Mouse (Mus musculus) thymus, adult 2 months (tissue): Measurements from ENCODE around the gene Pts. TPM values are rescaled to one million over a fixed set of nuclear protein-coding genes. Genes with fewer than 3 reads are reported as not detected.
A peak's percentile ranks its signal among the peaks of the same experiment; 100 is the strongest.

ENCODE experiments used
- DNase-seq: peaks from one replicate; pipeline ENCODE4 v3.0.0; 2021
- H3K27ac ChIP-seq: fragments of 200-500 bp; 2 replicates; pipeline ENCODE4 v1.5.1; 2012; ENCODE audit warnings: low read length, control low read depth; ENCODE audit not compliant: control insufficient read depth, insufficient read depth
- H3K27me3 ChIP-seq: fragments of 200-500 bp; 2 replicates; pipeline ENCODE4 v1.6.1; 2012; ENCODE audit warnings: mild to moderate bottlenecking, low read length, moderate library complexity, mixed read lengths; ENCODE audit not compliant: control insufficient read depth, insufficient read depth
- H3K36me3 ChIP-seq: fragments of 200-500 bp; 2 replicates; pipeline ENCODE4 v1.6.1; 2012; ENCODE audit warnings: mild to moderate bottlenecking, low read length, moderate library complexity; ENCODE audit not compliant: control insufficient read depth, insufficient read depth
- H3K4me1 ChIP-seq: fragments of 200-500 bp; replicated peaks from 2 replicates; pipeline ENCODE4 v1.6.1; 2012; ENCODE audit warnings: low read length; ENCODE audit not compliant: control insufficient read depth, insufficient read depth
- H3K4me3 ChIP-seq: fragments of 200-500 bp; 2 replicates; pipeline ENCODE4 v1.5.1; 2012; ENCODE audit warnings: mild to moderate bottlenecking, low read length, control low read depth, moderate library complexity; ENCODE audit not compliant: control insufficient read depth, insufficient read depth
- CTCF ChIP-seq: fragments of 200-500 bp; IDR thresholded peaks from 2 replicates; pipeline ENCODE4 v1.5.1; 2012; ENCODE audit warnings: mild to moderate bottlenecking, control low read depth, low read length, moderate library complexity, borderline replicate concordance; ENCODE audit not compliant: control insufficient read depth, poor library complexity, insufficient read depth; ENCODE audit errors: extremely low read depth
- POLR2A ChIP-seq: fragments of 200-500 bp; IDR thresholded peaks from 2 replicates; pipeline ENCODE4 v1.6.1; 2012; ENCODE audit warnings: mild to moderate bottlenecking, low read length, control low read depth, moderate library complexity; ENCODE audit not compliant: control insufficient read depth, poor library complexity, insufficient read depth; ENCODE audit errors: extremely low read depth
- WGBS: fragments of 180-500 bp; shearing (Covaris S2); methylation state at CpG from one replicate; pipeline ENCODE4 v1.1.7; 2018; 5-methylcytosine and 5-hydroxymethylcytosine counted together
- polyA plus RNA-seq: library from polyadenylated mRNA; depleted of rRNA; stranded (reverse); fragments of >200 nt; gene quantifications from 2 replicates; pipeline ENCODE4 v1.2.3, GENCODE M21; 2012

Pts gene
- polyA plus RNA-seq, 1 experiment = 51.0 TPM

DNA sequence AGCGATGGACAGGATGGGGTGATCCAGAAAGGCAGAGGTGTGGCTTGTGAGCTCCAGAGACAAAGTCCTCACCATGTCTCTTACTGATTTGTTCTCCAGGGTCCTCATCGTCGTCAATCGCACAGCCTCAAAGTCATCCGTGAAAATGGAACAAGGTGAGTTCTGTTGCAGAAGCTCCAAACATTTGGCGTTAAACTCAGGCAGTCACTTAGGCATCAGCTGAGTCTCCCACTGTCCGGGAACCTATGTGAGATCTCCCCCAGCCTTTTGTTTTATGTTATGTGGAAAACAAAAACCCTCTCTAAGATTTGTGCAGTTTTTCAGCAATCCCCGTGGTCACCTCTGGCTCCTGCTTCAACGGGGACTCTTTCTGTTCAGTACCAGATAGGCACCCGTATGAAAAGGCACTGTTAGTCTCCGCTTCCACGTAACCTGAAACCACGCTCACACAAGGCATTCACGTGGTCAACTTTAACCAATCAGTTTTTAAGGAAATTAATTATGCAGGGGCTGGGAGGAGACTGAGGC is 27.5 kb downstream of the Pts start:
- TF ChIP-seq POLR2A (no peak), CTCF (no peak)
- Histone ChIP-seq H3K27ac (no peak overlapping the region), H3K4me3 (peak overlapping the region; percentile 3; the same call in 1 of the 2 replicates), H3K4me1 (peaks cover 13% of the 10 kb centered on the region), H3K27me3 (no peaks in the 10 kb centered on the region), H3K36me3 (no peaks in the 10 kb centered on the region)
- no peak for DNase-seq
- WGBS = 48% methylated on average over 14 of the region's 14 CpGs

DNA sequence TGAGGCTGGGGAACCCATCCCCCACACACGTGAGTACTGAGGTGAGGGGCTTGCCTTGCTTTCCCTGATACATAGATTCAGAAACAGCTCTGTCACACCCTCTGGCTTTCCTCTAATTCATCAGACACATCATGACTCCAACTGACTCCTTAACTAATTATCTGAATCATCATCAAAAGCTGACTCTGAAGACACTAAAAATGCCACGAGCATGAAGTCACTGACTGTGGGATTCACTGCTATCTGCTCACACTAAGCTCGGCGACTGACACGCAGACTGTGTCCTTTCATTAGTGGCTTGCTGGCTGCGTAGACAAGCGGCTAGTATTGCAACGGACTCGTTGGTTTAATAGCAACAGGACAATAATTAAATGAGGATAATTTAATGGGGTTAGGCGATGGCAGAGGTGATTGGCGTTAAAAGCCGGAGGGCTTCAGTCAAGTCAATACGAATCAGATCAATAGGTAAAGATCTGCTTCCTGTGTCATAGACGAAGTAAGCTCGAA is 28.0 kb downstream of the Pts start:
- 82% methylated on average over 15 of the region's 15 CpGs for WGBS
- H3K36me3 ChIP-seq = no peaks in the 10 kb centered on the region
- no peaks in the 10 kb centered on the region for H3K27me3 ChIP-seq
- peaks cover 17% of the 10 kb centered on the region for H3K4me1 ChIP-seq
- TF ChIP-seq CTCF (no peak), POLR2A (no peak)
- no peak overlapping the region for H3K4me3 ChIP-seq
- no peak for DNase-seq
- no peak overlapping the region for H3K27ac ChIP-seq

GRCm38 (mm10) chr9:50499781-50500180 is 28.7 kb downstream of the Pts start:
- TF ChIP-seq CTCF (no peak), POLR2A (no peak)
- Histone ChIP-seq H3K4me1 (peaks cover 19% of the 10 kb centered on the region), H3K27ac (no peak overlapping the region), H3K4me3 (no peak overlapping the region), H3K36me3 (no peaks in the 10 kb centered on the region), H3K27me3 (no peaks in the 10 kb centered on the region)
- no peak for DNase-seq
- 83% methylated on average over 3 of the region's 3 CpGs for WGBS

GRCm38 (mm10) chr9:50498815-50499214 is 29.7 kb downstream of the Pts start:
- TF ChIP-seq POLR2A = no peak
- TF ChIP-seq CTCF = no peak
- 22% methylated on average over 16 of the region's 16 CpGs for WGBS

DNA sequence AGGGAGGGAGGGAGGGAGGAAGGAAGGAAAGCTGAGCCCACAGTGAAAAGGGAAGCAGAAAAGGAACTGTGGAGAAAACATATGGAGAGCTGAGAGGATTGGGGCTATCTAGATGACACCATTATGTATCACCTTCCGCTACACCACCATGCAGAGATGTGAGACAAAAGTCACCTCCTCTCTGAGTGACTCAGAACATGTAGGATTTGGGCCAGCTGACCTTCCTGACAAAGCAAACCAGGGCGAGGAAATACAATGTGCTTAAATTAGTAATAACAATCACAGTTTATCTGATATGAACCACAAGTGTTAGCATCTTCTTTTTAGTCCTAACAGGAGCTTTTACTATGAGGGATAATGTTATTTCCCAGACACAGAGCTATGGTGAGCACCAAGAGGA is 31.0 kb downstream of the Pts start:
- DNase-seq = no peak
- WGBS = 85% methylated on average over 2 of the region's 2 CpGs
- TF ChIP-seq CTCF (no peak), POLR2A (no peak)

More at GRCm38 (mm10) chr9:50498815-50499214, 29.7 kb downstream of the Pts start:
- Histone ChIP-seq H3K4me3 (peak overlapping the region; percentile 16; the same call in 1 of the 2 replicates), H3K4me1 (peaks cover 19% of the 10 kb centered on the region), H3K36me3 (no peaks in the 10 kb centered on the region), H3K27me3 (no peaks in the 10 kb centered on the region), H3K27ac (no peak overlapping the region)
- no peak for DNase-seq

GRCm38 (mm10) chr9:50497076-50497475 is 31.4 kb downstream of the Pts start:
- H3K27ac ChIP-seq = no peak overlapping the region
- H3K27me3 ChIP-seq = no peaks in the 10 kb centered on the region
- TF ChIP-seq POLR2A = no peak
- TF ChIP-seq CTCF = no peak
- no peak overlapping the region for H3K4me3 ChIP-seq
- H3K4me1 ChIP-seq = peaks cover 19% of the 10 kb centered on the region
- H3K36me3 ChIP-seq = no peaks in the 10 kb centered on the region
- DNase-seq = no peak
- 86% methylated on average over 6 of the region's 6 CpGs for WGBS

More for the DNA sequence above, 31.0 kb downstream of the Pts start:
- Histone ChIP-seq H3K27me3 (no peaks in the 10 kb centered on the region), H3K27ac (no peak overlapping the region), H3K36me3 (no peaks in the 10 kb centered on the region), H3K4me1 (peaks cover 19% of the 10 kb centered on the region), H3K4me3 (no peak overlapping the region)

DNA sequence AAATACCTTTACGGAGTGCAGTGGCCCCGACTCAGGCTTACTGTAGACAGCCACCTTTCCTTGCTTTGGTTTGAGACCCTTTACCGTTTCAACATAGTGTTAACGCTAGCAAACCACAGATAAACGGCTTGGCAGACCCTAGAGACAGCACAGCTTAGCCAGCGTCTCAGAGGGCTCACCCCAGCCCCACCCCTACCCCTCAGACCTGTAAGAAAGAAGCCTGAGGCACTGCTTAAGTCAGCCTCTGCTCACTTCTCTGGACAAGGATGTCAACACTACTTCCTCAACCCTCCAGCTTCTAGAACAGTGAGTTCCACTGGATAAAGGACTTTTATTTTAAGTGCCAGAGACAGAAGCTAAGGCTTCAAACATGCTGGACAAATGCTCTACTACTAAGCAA is 32.0 kb downstream of the Pts start:
- H3K27ac ChIP-seq = no peak overlapping the region
- WGBS = 18% methylated on average over 6 of the region's 6 CpGs
- TF ChIP-seq POLR2A = no peak
- TF ChIP-seq CTCF = no peak

More for the DNA sequence above, 32.0 kb downstream of the Pts start:
- Histone ChIP-seq H3K27me3 (no peaks in the 10 kb centered on the region), H3K4me1 (peaks cover 19% of the 10 kb centered on the region), H3K4me3 (no peak overlapping the region), H3K36me3 (no peaks in the 10 kb centered on the region)
- DNase-seq = no peak
